Mouse (Mus musculus) heart, adult 2 months (tissue): ENCODE measurements around the gene Capn7. TPM values are rescaled to one million over a fixed set of nuclear protein-coding genes. Genes with fewer than 3 reads are reported as not detected.

Experiments
- DNase-seq, 2 experiments: peaks; one replicate each; pipeline ENCODE4 v3.0.0; 2021
- H3K27ac ChIP-seq: fragments of 200-600 bp; 2 replicates; pipeline ENCODE4 v1.8.1; 2022
- H3K27me3 ChIP-seq: fragments of 200-500 bp; 2 replicates; pipeline ENCODE4 v1.6.1; 2012; ENCODE audit warnings: mild to moderate bottlenecking, low read length, inconsistent platforms, mixed read lengths; ENCODE audit not compliant: control insufficient read depth, insufficient read depth
- H3K36me3 ChIP-seq: fragments of 200-500 bp; 2 replicates; pipeline ENCODE4 v1.6.1; 2012; ENCODE audit warnings: low read length, inconsistent platforms; ENCODE audit not compliant: control insufficient read depth, insufficient read depth
- H3K4me1 ChIP-seq: fragments of 200-500 bp; 2 replicates; pipeline ENCODE4 v1.6.1; 2011; ENCODE audit warnings: low read length; ENCODE audit not compliant: control insufficient read depth, insufficient read depth
- H3K4me3 ChIP-seq: fragments of 200-600 bp; 2 replicates; pipeline ENCODE4 v1.8.1; 2022
- H3K79me2 ChIP-seq: fragments of 200-500 bp; replicated peaks from 2 replicates; pipeline ENCODE4 v1.6.1; 2012; ENCODE audit warnings: mild to moderate bottlenecking, inconsistent platforms, low read length, moderate library complexity, mixed read lengths; ENCODE audit not compliant: control insufficient read depth, insufficient read depth
- H3K9ac ChIP-seq: fragments of 200-500 bp; 2 replicates; pipeline ENCODE4 v1.6.1; 2012; ENCODE audit warnings: low read depth, mild to moderate bottlenecking, control low read depth, inconsistent platforms, low read length, mixed read lengths
- CTCF ChIP-seq: fragments of 200-600 bp; IDR thresholded peaks from 2 replicates; pipeline ENCODE4 v1.8.1; 2022; ENCODE audit warnings: antibody characterized with exemption, mild to moderate bottlenecking, moderate library complexity
- EP300 ChIP-seq: fragments of 200-500 bp; IDR thresholded peaks from 2 replicates; pipeline ENCODE4 v1.6.1; 2011; ENCODE audit warnings: low read depth, low read length, control low read depth; ENCODE audit not compliant: insufficient read depth
- POLR2A ChIP-seq: fragments of 200-500 bp; IDR thresholded peaks from 2 replicates; pipeline ENCODE4 v1.6.1; 2011; ENCODE audit warnings: mild to moderate bottlenecking, low read depth, low read length, control low read depth; ENCODE audit not compliant: insufficient read depth
- WGBS: fragments of 180-500 bp; shearing (Covaris S2); methylation state at CpG from one replicate; pipeline ENCODE4 v1.1.7; 2018; 5-methylcytosine and 5-hydroxymethylcytosine counted together
- intact Hi-C: fragments of 180-260 bp; cut with DNase I; formaldehyde crosslinking; loops from one replicate; pipeline ENCODE4 v1.15.1; 2025
- polyA plus RNA-seq: library from polyadenylated mRNA; depleted of rRNA; stranded (reverse); fragments of >200 nt; gene quantifications from 2 replicates; pipeline ENCODE4 v1.2.3, GENCODE M21; 2012
- total RNA-seq, 2 experiments: library from RNA; stranded (reverse); gene quantifications; 2 replicates each; pipeline ENCODE4 v1.2.3; 2021

Gene Capn7
- total and polyA plus RNA-seq, 3 experiments: 15.3 to 32.5 (median 29.6) TPM

DNA sequence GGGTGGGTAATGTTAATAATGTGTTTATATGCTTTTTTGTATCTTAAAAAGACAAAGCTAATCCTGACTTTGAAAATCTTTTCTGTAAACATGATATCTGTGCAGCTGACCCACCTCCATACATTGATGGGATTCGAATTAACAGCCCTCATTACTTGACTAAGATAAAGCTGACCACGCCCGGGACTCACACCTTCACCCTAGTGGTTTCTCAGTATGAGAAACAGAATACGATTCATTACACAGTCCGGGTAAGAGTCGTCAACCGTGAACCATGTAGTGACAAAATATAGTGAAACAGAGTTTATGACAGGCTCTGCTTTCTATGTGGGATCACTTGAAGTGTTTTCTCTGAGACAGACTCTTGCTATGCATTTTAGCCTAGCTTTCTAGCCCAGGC lies 31.5 kb downstream of the Capn7 start:
- intact Hi-C loops: no loop called here
- no peaks in the 10 kb centered on the region for H3K79me2 ChIP-seq
- no peak overlapping the region for H3K27ac ChIP-seq
- no peak for DNase-seq
- 91% methylated on average over 7 of the region's 7 CpGs for WGBS
- no peak for TF ChIP-seq CTCF
- no peak for TF ChIP-seq EP300
- no peak for TF ChIP-seq POLR2A
- H3K36me3 ChIP-seq: peaks cover 6% of the 10 kb centered on the region
- H3K4me3 ChIP-seq: no peak overlapping the region
- H3K4me1 ChIP-seq: no peaks in the 10 kb centered on the region
- no peak overlapping the region for H3K9ac ChIP-seq
- no peaks in the 10 kb centered on the region for H3K27me3 ChIP-seq

- Histone ChIP-seq H3K27me3 (no peaks in the 10 kb centered on the region), H3K4me3 (no peak overlapping the region), H3K79me2 (no peaks in the 10 kb centered on the region), H3K9ac (no peak overlapping the region), H3K4me1 (no peaks in the 10 kb centered on the region), H3K27ac (no peak overlapping the region), H3K36me3 (0 out of 2 replicates have a peak, but pooled peaks cover 3% of the 10 kb centered on the region)
- WGBS: 57% methylated on average over 3 of the region's 3 CpGs
- no peak for TF ChIP-seq EP300
- intact Hi-C loops: no loop called here
- no peak for DNase-seq
Measured at GRCm38 (mm10) chr14:31369377-31369776, 32.9 kb downstream of the Capn7 start.

DNA sequence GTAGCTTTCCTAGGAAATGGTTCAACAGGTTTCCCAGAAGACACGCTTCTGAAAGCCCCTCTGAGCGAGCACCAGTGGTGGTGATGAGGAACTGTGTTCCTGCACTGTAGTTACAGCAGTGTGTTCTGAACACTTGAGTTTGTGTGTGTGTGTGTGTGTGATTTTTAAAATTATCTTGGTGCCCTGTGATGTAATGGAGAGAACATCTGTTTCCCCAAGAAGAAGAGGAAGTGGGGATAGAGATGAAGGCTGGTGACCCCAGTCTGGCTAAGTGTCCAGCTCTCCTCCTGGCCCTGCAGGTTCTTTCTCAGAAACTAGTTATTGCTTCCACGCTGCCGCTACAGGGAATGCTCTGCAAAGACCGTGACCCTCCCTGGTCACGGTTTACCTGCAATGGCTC lies 38.0 kb downstream of the Capn7 start:
- 86% methylated on average over 6 of the region's 6 CpGs for WGBS
- no peak for DNase-seq
- H3K4me1 ChIP-seq: no peaks in the 10 kb centered on the region
- no peak overlapping the region for H3K4me3 ChIP-seq
- H3K27ac ChIP-seq: no peak overlapping the region
- intact Hi-C loops: no loop called here
- TF ChIP-seq POLR2A (no peak), EP300 (no peak), CTCF (no peak)
- 0 out of 2 replicates have a peak, but pooled peaks cover 2% of the 10 kb centered on the region for H3K36me3 ChIP-seq
- H3K9ac ChIP-seq: no peak overlapping the region
- no peaks in the 10 kb centered on the region for H3K27me3 ChIP-seq
- H3K79me2 ChIP-seq: no peaks in the 10 kb centered on the region

- Histone ChIP-seq H3K27me3 (no peaks in the 10 kb centered on the region), H3K4me3 (no peak overlapping the region), H3K9ac (no peak overlapping the region), H3K36me3 (no peaks in the 10 kb centered on the region), H3K4me1 (no peaks in the 10 kb centered on the region), H3K27ac (no peak overlapping the region), H3K79me2 (no peaks in the 10 kb centered on the region)
- TF ChIP-seq CTCF (no peak), POLR2A (no peak), EP300 (no peak)
- DNase-seq: no peak
- intact Hi-C loops: no loop called here
- 84% methylated on average over 3 of the region's 3 CpGs for WGBS
Measured at GRCm38 (mm10) chr14:31376331-31376730, 39.9 kb downstream of the Capn7 start.

GRCm38 (mm10) chr14:31382276-31382675 lies 45.8 kb downstream of the Capn7 start:
- H3K79me2 ChIP-seq: no peaks in the 10 kb centered on the region
- no peaks in the 10 kb centered on the region for H3K27me3 ChIP-seq
- H3K36me3 ChIP-seq: peaks cover 4% of the 10 kb centered on the region
- TF ChIP-seq EP300 (no peak), CTCF (no peak), POLR2A (no peak)
- H3K4me3 ChIP-seq: no peak overlapping the region
- peak in 1 of 2 experiments; percentile 25 for DNase-seq
- no peak overlapping the region for H3K27ac ChIP-seq
- WGBS: 80% methylated on average over 8 of the region's 8 CpGs
- H3K4me1 ChIP-seq: peaks cover 23% of the 10 kb centered on the region
- intact Hi-C loops: no loop called here
- H3K9ac ChIP-seq: no peak overlapping the region

DNA sequence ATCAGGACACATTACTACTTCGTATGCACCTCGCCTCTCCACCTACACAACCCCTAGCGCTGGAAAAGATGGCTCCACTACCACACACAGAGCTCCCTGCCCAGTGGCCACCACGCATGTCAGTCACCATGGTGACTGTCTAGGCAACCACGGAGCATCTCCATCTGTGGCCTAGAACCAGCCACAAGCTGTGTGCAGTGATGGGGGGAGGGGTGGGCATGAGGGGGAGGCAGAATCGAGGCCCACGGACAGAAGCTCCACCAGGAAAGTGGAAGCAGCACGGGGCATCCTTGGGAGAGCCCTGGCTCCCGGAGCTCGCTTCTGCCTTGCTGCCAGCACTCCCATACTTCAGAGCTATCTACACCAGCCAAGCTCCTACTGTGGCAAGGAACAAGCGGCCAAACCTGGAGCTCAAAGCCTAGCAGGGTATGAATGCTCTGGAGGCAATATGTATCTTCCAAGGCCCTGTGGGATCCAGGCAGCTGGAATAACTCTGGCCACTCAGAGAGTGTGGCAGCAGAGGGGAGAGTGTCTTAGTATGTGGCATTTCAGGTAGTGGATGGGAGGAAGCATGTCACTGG lies 47.1 kb downstream of the Capn7 start:
- 90% methylated on average over 11 of the region's 11 CpGs for WGBS
- peaks cover 4% of the 10 kb centered on the region for H3K36me3 ChIP-seq
- DNase-seq: peak in 1 of 2 experiments; percentile 20
- H3K4me1 ChIP-seq: peaks cover 34% of the 10 kb centered on the region
- no peaks in the 10 kb centered on the region for H3K79me2 ChIP-seq
- TF ChIP-seq CTCF: no peak
- TF ChIP-seq EP300: no peak
- no peak for TF ChIP-seq POLR2A
- no peak overlapping the region for H3K4me3 ChIP-seq
- no peak overlapping the region for H3K9ac ChIP-seq
- H3K27me3 ChIP-seq: no peaks in the 10 kb centered on the region
- H3K27ac ChIP-seq: no peak overlapping the region
- intact Hi-C loops: no loop called here
